Mouse (Mus musculus) activated CD4-positive, CD25-positive, alpha-beta regulatory T cell, adult 4 months (primary cell): Measurements from ENCODE around the gene Mb. TPM values are rescaled to one million over a fixed set of nuclear protein-coding genes. Genes with fewer than 3 reads are reported as not detected.

Source experiments
- ATAC-seq: one replicate; pipeline ENCODE4 v1.8.0; 2017
- polyA plus RNA-seq, 2 experiments: library from polyadenylated mRNA; unstranded; fragments of 100-300 nt; shearing (Covaris generic); gene quantifications; one replicate each; pipeline ENCODE4 v1.2.1; 2017

Mb gene
- polyA plus RNA-seq, 2 experiments from 2014 or later = not detected

- ATAC-seq = no peak
These were observed 24.4 kb downstream of the Mb start for GRCm38 (mm10) chr15:77025884-77026583.

GRCm38 (mm10) chr15:77022401-77022957 is 28.0 kb downstream of the Mb start:
- no peak for ATAC-seq

- no peak for ATAC-seq
These were observed 28.6 kb downstream of the Mb start for GRCm38 (mm10) chr15:77021851-77022250.

GRCm38 (mm10) chr15:77021056-77021455 is 29.4 kb downstream of the Mb start:
- no peak for ATAC-seq

GRCm38 (mm10) chr15:77020136-77020535 is 30.3 kb downstream of the Mb start:
- ATAC-seq = no peak

GRCm38 (mm10) chr15:77019533-77019932 is 30.9 kb downstream of the Mb start:
- ATAC-seq = no peak

- no peak for ATAC-seq
These were observed 31.6 kb downstream of the Mb start for GRCm38 (mm10) chr15:77018740-77019340.

GRCm38 (mm10) chr15:77017897-77018296 is 32.6 kb downstream of the Mb start:
- ATAC-seq = no peak

GRCm38 (mm10) chr15:77016509-77016908 is 34.0 kb downstream of the Mb start:
- ATAC-seq = no peak

- no peak for ATAC-seq
These were observed 35.5 kb downstream of the Mb start for GRCm38 (mm10) chr15:77014985-77015384.

- no peak for ATAC-seq
These were observed 36.0 kb downstream of the Mb start for GRCm38 (mm10) chr15:77014431-77014830.

- no peak for ATAC-seq
These were observed 36.7 kb downstream of the Mb start for GRCm38 (mm10) chr15:77013753-77014241.

- no peak for ATAC-seq
These were observed 41.6 kb downstream of the Mb start for GRCm38 (mm10) chr15:77008851-77009250.

GRCm38 (mm10) chr15:77003868-77004215 is 46.6 kb downstream of the Mb start:
- ATAC-seq = no peak

- ATAC-seq = no peak
These were observed 47.1 kb downstream of the Mb start for GRCm38 (mm10) chr15:77003173-77003867.

GRCm38 (mm10) chr15:76998878-76999588 is 51.4 kb downstream of the Mb start:
- no peak for ATAC-seq

- ATAC-seq = no peak
These were observed 52.4 kb downstream of the Mb start for GRCm38 (mm10) chr15:76998048-76998447.

- no peak for ATAC-seq
These were observed 56.1 kb downstream of the Mb start for GRCm38 (mm10) chr15:76994413-76994812.

- ATAC-seq = no peak
These were observed 62.9 kb downstream of the Mb start for GRCm38 (mm10) chr15:76987542-76988094.

GRCm38 (mm10) chr15:76987137-76987536 is 63.3 kb downstream of the Mb start:
- ATAC-seq = no peak

- ATAC-seq = no peak
These were observed 67.7 kb downstream of the Mb start for GRCm38 (mm10) chr15:76982745-76983144.

GRCm38 (mm10) chr15:76979799-76980198 is 70.7 kb downstream of the Mb start:
- ATAC-seq = no peak
